Mouse (Mus musculus) common myeloid progenitor, adult 5-6 weeks (primary cell): Measurements from ENCODE around the gene Gm45618. TPM values are rescaled to one million over a fixed set of nuclear protein-coding genes. Genes with fewer than 3 reads are reported as not detected.

Experiments used
- ATAC-seq: replicated peaks from 2 replicates; pipeline ENCODE4 v1.8.0; 2016; ENCODE audit warnings: low read depth, mild to moderate bottlenecking, moderate TSS enrichment, inconsistent platforms; ENCODE audit not compliant: poor library complexity, severe bottlenecking
- total RNA-seq: library from RNA; stranded (forward); fragments of 200-1000, 187-1606 nt; gene quantifications from 2 replicates; pipeline ENCODE4 v1.2.3, GENCODE M21; 2017

Gm45618 gene
- total RNA-seq, 1 experiment from 2014 or later = not detected

DNA sequence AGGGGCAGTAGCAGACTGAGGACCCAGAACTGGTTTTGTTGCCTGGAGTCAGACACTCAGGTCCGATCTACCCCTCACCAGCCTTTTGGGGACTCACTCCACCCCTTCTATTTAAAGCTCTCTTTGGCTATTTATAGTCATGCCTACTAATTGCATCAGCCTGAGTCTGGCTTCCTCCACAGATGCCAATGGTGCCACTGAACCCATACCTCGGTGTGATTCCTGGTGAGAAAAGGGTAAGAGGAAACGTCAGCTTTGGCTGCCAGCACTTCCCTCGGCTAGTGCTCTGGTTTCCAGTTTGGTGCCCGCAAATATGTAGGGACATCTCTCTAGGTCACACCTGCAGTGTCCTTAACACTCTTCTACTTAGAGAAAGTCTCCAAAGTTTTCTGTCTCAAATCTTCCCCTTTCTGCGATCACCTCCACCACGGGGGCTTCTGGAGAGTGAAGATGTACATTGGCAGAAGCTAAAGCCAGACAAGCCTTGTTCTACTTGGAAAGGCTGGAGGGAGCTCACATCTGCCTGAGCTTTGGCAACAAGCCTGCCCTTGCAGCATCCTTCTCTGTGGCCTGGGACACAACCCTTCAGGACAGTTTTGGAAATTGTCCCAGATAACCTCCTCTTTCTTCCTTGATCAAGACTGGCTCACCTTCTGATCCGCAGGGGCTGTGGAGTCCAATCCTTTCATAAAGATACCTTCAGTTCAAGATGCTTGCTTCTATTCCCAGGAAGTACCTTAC lies 46.2 kb downstream of the Gm45618 start:
- ATAC-seq = no peak

DNA sequence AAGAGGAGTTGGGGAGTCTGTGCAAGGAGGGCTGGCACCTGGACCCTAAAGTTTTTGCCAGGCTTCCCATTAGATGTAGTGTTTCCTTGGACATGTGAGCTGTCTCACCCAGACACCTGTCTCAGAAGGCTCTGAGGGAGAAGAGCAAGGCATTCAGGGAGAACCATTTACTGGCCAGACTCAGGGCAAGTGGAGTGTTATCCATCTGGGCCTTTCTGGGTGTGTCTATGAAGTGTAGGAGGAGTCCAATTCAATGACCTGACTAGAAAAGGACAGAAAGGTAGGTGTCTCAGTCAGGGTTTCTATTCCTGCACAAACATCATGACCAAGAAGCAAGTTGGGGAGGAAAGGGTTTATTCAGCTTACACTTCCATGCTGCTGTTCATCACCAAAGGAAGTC lies 48.8 kb downstream of the Gm45618 start:
- ATAC-seq = no peak

DNA sequence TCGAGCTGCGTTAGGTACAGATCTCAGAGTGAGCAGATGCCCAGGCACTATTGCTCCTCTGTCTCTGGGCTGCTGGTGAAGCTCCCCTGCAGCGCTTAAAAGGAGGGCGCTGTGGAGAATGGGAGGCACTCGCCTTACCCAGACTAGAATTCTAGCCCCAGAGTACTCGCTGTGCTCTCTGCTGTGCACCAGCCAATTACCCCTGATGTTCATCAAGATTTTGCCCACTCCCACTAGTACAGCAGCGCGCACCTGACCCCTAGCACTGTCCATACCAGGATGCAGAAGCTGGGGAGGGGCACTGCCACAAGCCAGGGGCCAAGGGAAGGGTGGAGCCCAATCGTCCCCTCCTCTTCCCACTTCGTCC lies 49.3 kb downstream of the Gm45618 start:
- ATAC-seq = peak; percentile 39; the same call in 1 of the 2 replicates

DNA sequence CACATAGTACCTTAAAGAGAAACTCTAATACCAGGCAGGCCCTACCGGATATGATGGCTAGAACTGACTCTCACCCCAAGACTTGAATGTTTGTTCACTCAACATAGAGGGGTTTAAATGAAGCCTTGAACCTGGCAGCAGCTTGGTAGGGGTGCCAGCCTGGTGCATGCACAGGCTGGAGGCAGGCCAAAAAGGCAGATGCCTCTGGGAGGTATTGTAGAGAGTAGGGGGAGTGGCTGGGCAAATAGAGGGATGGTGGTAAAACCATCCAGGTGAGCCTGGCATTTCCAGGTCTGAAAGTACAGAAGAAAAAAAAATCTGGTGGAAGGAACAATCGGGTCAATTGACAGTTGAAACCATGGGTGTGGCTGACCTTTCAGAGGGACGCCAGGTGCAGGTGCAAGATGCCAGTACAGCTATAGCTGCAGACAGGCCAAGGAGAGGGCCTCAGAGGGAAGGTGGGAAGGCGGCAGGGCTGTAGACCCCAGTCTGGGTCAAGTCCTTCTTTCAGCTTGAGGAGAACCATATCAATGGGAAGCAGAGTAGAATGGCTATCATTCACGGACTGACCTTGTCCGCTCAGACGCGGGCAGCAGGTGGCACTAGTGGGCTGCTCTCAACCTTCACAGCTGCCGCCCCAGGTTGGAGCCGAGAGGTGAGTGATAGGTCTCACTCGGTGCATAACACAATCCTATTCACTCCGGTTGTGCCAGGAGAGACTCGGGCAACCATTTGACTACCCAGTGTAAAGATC lies 49.9 kb downstream of the Gm45618 start:
- peak; percentile 88 for ATAC-seq

Other genes with a start within 250 kb of the Gm45618 start
- gene Tollip, start 202.2 kb downstream of the Gm45618 start, total RNA-seq = 27.1 and 30.4 TPM in 2 replicates
- gene Brsk2, start 171.0 kb downstream of the Gm45618 start, total RNA-seq = not detected in 2 replicates
- gene Mob2, start 59.7 kb downstream of the Gm45618 start, total RNA-seq = 41.2 and 45.7 TPM in 2 replicates
- gene Dusp8, start 24.9 kb downstream of the Gm45618 start, total RNA-seq = under 0.01 TPM in 1 of 2 replicates, not detected in the other
- gene Gm39115, start 15.3 kb upstream of the Gm45618 start, total RNA-seq = not detected in 2 replicates
- not detected in 2 replicates for gene Gm45337, start 23.9 kb upstream of the Gm45618 start, total RNA-seq
- not detected in 2 replicates for gene Gm29735, start 36.4 kb upstream of the Gm45618 start, total RNA-seq
- gene Gm4553, start 45.0 kb upstream of the Gm45618 start, total RNA-seq = not detected in 2 replicates
- not detected in 2 replicates for gene Krtap5-2, start 55.3 kb upstream of the Gm45618 start, total RNA-seq
- not detected in 2 replicates for gene Gm10153, start 69.7 kb upstream of the Gm45618 start, total RNA-seq
- not detected in 2 replicates for gene Krtap5-3, start 80.6 kb upstream of the Gm45618 start, total RNA-seq
- not detected in 2 replicates for gene Gm7579, start 91.1 kb upstream of the Gm45618 start, total RNA-seq
- not detected in 2 replicates for gene Krtap5-5, start 109.2 kb upstream of the Gm45618 start, total RNA-seq
- gene Gm40460, start 120.3 kb upstream of the Gm45618 start, total RNA-seq = not detected in 2 replicates
- not detected in 2 replicates for gene Gm2431, start 137.6 kb upstream of the Gm45618 start, total RNA-seq
- gene Gm4559, start 153.6 kb upstream of the Gm45618 start, total RNA-seq = not detected in 2 replicates
- not detected in 2 replicates for gene Krtap5-1, start 176.4 kb upstream of the Gm45618 start, total RNA-seq
- gene Krtap5-4, start 182.8 kb upstream of the Gm45618 start, total RNA-seq = not detected in 2 replicates